Mouse (Mus musculus): ENCODE measurements at regions not wholly inside any gene's neighbourhood (a gene's known extent, or its start where the extent isn't known, plus 50 kb on each side); places are given as distances from the start of the nearest gene placed in this dataset.

- TF ChIP-seq POLR2A (IDR thresholded peaks at IDR 0.05; ENCODE audit: insufficient read depth, low read depth, low read length), result no peak
- TF ChIP-seq CTCF (IDR thresholded peaks at IDR 0.05), result no peak
- TF ChIP-seq EP300 (IDR thresholded peaks at IDR 0.05; ENCODE audit: insufficient read depth, low read depth, low read length), result no peak
These were observed 365.6 kb upstream of the Hs6st1 start for GRCm38 (mm10) chr1:35702585-35702984.

Measured in heart, adult 2 months (tissue).